8 mouse cellular contexts compared by ENCODE assay signal in the genomic region with DNA sequence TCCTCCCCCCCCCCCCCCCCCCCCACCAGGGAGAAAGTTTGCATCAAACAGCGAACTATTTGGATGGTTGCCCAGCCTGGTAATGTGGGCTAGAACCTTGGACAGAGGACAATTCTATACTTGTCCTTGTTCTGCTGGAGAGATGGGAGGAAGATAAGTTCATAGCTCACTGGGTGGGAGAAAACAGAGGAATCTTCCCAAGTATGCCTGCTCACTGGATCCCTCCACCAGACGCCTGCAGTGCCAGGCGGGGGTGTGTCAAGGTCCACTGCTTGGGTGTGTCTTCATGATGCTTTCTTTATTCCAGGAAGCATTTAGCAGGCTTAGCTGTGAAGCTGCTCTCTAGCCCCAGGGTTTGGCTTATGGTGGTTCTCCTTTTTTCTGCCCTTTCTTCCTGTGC. TPM values are rescaled to one million over a fixed set of nuclear protein-coding genes. Genes with fewer than 3 reads are reported as not detected.
DNase-seq lines count a peak whose midpoint lies in the region; ATAC-seq lines count a peak whose summit lies in the region.

No protein-coding gene starts in this region.

- H3K9me3 ChIP-seq in heart, embryonic 15.5 days (replicated peaks): no peaks in the 10 kb centered on the region
- no peaks in the 10 kb centered on the region for H3K9me3 ChIP-seq in neural tube, embryonic 12.5 days

- no peak for ATAC-seq in heart, embryonic 15.5 days (replicated peaks; ENCODE audit: insufficient number of reproducible peaks, insufficient read depth, low FRiP score, low read depth)
- ATAC-seq in neural tube, embryonic 12.5 days (ENCODE audit: low FRiP score, low read depth): peak; percentile 14

- peaks cover 82% of the 10 kb centered on the region for H3K4me1 ChIP-seq in heart, embryonic 15.5 days (replicated peaks)
- peaks cover 87% of the 10 kb centered on the region for H3K4me1 ChIP-seq in neural tube, embryonic 12.5 days

- DNase-seq in adrenal gland, adult 2 months: peak; percentile 55
- no peak for DNase-seq in adrenal gland, postnatal 4 days (ENCODE audit: low spot score in 2 of 2)
- DNase-seq in ovary, postnatal 36 days (ENCODE audit: low spot score): peak; percentile 66
- no peak for DNase-seq in ovary, postnatal 10 days (ENCODE audit: low spot score)
- peak; percentile 79 to 81 for DNase-seq in kidney, postnatal 36 days
- no peak for DNase-seq in cerebellum, postnatal 36 days

- H3K9ac ChIP-seq in heart, embryonic 15.5 days: no peak overlapping the region
- no peak overlapping the region for H3K9ac ChIP-seq in neural tube, embryonic 12.5 days

- H3K4me2 ChIP-seq in heart, embryonic 15.5 days: peak overlapping the region; percentile 18
- H3K4me2 ChIP-seq in neural tube, embryonic 12.5 days (replicated peaks): 0 out of 2 replicates have a peak overlapping the region, but pooled peaks have one; percentile 3

- WGBS in heart, embryonic 15.5 days: 8% methylated on average over 3 of the region's 3 CpGs
- 19% methylated on average over 3 of the region's 3 CpGs for WGBS in neural tube, embryonic 12.5 days

- no peaks in the 10 kb centered on the region for H3K36me3 ChIP-seq in heart, embryonic 15.5 days
- no peaks in the 10 kb centered on the region for H3K36me3 ChIP-seq in neural tube, embryonic 12.5 days

- no peak overlapping the region for H3K4me3 ChIP-seq in heart, embryonic 15.5 days
- no peak overlapping the region for H3K4me3 ChIP-seq in neural tube, embryonic 12.5 days

- no peaks in the 10 kb centered on the region for H3K27me3 ChIP-seq in heart, embryonic 15.5 days
- H3K27me3 ChIP-seq in neural tube, embryonic 12.5 days (replicated peaks): no peaks in the 10 kb centered on the region

- peak overlapping the region; percentile 43 for H3K27ac ChIP-seq in heart, embryonic 15.5 days
- H3K27ac ChIP-seq in neural tube, embryonic 12.5 days: 0 out of 2 replicates have a peak overlapping the region, but pooled peaks have one; percentile 6

RNA-seq across cellular contexts. Expression of a gene that starts 34.5 kb away (rescaled TPM):
- total RNA-seq in adrenal gland, adult 2 months (2021): 10 to 100 TPM; 41.3 to 51.4 TPM
- 8.4 and 9.4 TPM in 2 replicates for polyA plus RNA-seq in adrenal gland, adult 2 months (2012; rRNA removed)
- 100 to 1,000 TPM; 114 to 144 TPM for total RNA-seq in adrenal gland, postnatal 4 days (2021)
- 79.0 and 94.5 TPM in 2 replicates for polyA plus RNA-seq in heart, embryonic 15.5 days (2015; fragmentation: Nextera tagmentation; extraction: Ambion mirVana)
- 253 and 266 TPM in 2 replicates for polyA plus RNA-seq in neural tube, embryonic 12.5 days (2016; fragmentation: Nextera tagmentation; extraction: Ambion mirVana)

Comparison
In these comparisons a context has a peak if more than half of its experiments do, and no peak if none do; other contexts are left out.
1. DNase-seq: peak in adrenal gland, adult 2 months (single experiment), ovary, postnatal 36 days (single experiment) and kidney, postnatal 36 days (2 of 2); none in adrenal gland, postnatal 4 days (0 of 2), ovary, postnatal 10 days (single experiment) and cerebellum, postnatal 36 days (0 of 2).